Mouse (Mus musculus) frontal cortex, postnatal 25 days (tissue): ENCODE results near the gene Ube2o.

Experiments used
- DNase-seq, 2 experiments: peaks; one replicate each; pipeline ENCODE4 v3.0.0; 2022; ENCODE audit warnings: low spot score in 2 of 2

The Ube2o gene

DNA sequence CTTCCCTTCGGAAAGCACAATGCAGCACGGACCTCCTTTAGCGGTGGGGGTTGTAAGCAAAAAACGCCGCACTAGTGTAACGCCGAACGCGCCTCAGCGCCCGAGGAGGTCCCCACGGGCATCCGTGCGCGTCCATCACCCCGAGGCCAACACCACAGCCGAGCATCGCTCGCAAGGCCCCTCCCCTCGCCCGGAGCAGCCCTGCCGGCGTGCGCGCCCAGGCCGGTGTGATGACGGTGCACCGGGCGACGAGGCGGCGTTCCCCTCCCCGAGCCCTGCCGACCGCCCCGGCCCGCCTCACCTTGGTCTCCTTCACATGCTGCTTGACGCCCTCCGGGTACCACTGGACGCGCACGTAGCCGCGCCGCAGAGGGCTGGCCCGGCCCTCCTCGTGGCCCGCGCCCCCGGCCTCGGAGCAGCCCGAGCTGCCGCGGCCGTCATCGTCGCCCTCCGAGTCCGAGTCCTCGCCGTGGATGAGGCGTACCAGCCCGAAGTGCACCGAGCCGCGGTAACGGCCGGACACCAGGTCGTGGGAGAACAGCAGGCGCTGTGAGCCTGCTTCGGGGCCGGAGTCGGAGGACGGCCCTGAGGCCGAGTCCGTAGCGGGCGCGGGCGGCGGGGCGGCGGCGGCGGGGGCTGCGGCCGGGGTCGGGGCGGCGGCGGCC is 404 bp downstream of the Ube2o start:
- peak; percentile 31 to 50 for DNase-seq

DNA sequence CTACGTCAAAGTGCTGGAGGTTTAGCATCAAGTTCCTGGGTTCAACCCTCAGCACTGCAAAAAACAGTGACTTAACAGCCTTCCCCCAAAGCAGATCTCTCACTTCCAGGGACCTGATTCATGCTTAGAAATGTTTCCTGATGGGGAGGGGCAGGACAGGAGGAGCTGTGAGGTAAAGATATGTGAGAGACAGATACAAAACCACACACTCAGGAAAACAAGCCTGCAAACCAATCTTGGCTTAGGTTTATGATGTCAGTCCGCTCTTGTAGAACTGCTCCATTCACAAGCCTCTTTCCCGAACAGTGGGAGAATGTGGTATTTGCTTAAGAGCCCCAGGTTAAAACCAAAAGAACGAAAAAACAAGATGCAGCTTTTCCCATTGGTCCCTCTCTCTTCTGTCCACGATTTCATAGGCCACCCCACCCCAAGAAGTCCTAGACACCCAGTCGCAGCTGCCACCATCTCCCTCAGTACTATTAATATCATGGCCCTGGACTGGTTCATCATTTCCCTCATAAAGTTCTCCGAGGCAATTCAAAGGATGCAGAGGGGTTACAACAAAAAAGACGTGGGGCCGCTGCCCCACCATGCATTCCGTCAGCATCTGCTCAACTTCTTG is 1.1 kb downstream of the Ube2o start:
- DNase-seq = no peak

DNA sequence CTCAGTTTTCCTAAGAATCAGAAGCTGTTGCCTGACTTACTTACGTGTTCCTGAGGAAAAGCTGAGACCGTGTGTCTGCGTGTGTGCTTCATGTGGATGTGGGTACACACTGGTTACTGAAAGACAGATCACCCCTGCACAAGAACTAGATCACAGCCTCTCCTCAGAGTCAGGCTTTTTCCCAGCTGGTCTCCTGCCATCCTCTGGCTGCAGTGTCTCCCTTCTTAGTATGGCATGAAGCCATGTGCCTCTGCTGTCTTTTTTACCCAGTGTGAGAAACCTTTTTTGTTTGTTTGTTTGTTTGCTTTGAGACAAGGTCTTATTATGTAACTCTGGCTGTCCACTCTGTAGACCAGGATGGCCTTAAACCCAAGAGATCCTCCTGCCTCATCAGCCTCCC is 2.0 kb downstream of the Ube2o start:
- DNase-seq = no peak

DNA sequence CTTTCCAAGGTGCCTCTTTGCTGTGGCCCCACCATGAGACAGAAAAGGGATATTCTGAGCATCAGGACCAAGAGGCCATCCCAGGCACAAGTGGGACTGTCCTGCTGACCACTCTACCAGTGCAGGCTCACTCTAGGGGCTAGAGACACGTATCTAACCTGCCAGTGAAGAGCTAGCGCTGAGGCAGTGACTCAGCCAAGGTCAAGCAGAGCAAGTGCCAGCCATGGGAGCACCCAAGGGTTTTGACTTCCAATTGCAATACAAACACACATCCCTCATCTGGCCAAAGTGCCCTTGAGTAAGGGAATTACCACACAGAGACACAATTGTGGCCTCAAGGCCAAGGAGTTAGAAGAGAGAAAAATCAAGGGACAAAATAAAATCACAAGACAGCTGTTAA is 5.9 kb downstream of the Ube2o start:
- no peak for DNase-seq

DNA sequence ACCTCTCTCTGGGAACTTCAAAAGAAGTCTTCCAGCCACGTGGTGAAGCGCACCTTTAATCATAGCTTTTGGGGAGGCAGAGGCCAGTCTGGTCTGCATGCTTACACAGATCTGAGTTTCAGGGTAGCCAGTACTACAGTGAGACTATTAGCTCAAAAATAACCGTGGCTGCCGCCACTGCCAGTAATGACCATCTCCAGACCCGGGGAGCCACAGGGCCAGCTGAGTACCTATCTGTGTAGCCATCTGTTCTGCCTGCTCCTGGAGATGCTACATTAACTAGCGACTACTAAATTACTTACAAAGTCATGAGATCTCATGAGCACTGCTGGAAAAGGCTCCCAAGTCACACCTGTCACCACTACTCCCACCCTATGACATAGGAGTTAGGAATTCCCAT is 6.3 kb downstream of the Ube2o start:
- no peak for DNase-seq

DNA sequence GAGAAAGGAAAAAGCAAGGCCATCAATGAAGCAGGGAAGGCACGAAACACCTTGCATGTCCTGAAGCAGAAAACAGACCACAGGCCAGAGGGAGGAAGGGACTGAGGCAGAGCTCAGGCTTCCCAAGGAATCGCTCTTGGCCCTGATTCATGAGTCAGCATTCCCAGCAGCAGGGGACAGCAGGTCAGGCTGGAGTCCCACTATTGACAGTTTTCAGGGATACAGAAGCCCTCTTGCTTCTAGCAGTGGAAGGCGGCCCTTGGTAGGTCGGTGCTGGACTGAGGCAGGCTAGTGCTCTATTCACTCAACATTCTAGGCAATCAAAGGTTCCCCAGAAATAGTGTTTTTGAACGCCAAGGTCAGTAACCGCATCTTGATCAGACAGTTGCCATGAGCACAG is 6.8 kb downstream of the Ube2o start:
- DNase-seq = no peak

DNA sequence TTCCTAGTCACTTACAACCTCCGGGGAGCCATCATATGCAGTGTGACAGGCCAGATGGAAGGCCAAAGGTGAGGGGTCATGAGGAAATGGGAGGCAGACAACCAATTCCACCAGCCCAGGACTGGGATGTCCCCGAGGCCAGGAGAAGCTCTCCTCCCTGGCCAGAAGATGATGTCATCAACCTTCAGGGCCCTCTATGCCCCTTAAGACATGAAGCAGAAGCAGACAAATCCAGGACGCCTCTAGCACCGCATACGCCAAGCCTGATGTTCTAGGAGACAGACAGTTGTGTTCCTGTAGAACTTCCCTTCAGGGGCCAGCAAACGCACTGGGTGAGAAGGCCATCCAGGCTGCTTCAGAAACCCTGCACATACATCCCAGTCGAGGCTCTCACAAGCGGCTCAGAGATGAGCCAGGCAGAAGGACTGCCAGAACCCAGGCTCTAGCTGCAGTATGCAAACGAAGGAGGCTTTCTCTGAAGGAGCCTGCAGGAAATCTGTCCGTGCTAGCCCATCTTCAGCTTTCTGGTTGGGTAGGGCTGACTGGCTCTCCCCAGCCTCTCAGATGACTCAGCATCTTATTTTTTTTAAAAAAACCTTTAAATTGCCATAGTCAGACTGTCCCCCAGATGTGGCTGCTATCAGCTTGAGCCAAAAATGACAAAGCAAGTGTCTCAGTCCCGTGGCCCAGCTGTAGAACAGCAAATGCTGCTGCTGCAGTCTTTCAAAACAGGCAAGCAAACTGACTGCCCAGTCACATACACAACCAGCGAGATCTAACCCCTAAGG is 8.3 kb downstream of the Ube2o start:
- DNase-seq = peak in 1 of 2 experiments; percentile 30

DNA sequence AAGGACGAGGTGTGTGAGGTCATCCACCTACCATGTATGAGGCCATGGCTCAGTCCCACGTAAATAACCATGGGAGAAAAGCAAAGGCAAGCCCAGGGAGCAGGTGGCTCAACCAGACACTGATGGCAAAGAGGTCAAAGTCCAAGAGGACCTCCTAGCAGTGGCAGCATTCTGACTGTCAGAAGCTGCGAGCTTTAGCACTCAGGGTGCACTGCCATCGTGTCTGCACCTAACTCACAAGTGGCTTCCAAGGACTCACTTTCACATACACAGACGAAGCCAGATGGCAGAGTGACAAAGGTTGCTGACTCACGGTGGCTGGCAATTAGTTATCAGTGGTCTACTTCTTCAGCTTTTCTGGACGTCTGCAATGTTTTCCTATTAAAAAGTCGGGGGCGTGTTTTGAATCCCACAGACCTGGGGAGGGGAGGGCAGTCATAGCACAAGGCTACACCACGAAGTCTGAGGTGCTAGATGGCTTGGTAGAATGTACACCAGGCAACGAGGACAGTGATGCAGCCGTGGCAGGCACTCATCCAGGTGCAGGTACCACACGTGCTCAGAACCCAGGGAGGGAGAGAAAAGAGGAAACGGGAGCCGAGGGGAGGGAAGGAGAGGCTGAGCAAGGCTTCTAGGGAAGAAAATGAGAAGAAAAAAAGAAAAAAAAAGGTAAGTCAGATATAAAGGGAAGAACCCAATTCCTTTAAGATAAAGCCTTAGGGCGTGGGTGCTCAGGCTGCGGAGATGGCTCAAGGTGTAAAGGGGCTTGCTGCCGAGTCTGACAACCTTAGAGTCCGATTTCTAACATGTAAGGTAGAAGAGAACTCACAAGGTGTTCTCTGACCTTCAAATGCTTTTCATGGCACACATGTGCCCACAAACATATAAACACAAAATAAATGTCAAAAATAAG is 9.2 kb downstream of the Ube2o start:
- no peak for DNase-seq

DNA sequence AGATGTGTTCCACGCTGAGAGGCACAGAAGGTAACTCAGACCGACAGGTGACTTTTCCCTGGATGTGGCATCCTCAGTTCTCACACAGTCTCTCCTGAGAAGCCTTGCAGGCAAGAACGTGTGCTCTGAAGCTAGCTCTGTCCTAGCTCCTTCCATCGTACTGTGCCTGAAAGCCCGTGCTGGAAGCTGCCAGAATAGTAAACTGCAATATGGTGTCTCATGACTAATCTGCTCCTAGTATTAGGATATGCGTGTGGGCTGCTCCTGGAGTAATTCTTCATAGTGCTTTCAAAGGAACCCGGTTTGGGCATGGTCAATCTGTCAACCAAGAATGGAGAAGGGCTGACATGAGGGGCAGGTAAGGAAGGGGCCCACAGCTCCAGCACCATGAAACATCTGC is 10.4 kb downstream of the Ube2o start:
- no peak for DNase-seq

DNA sequence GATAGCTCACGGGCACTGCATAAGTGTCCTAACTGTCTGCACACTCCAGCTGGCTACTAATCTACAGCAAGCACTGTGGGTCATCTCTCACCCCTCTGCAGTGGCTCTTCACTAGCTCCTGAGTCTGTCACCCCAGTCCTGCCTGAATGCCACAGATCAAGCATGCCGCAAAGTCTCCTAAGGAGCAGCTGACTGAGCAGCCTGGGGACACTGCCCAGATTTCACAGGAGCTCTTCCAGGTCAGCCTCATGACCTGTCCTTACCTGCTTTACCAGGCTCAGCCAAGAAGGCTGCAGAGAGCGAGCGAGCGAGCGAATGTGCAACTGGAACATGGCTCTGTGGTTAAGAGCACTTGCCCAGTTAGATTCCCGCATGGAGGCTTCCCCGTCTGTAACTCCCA is 13.7 kb downstream of the Ube2o start:
- DNase-seq = no peak

DNA sequence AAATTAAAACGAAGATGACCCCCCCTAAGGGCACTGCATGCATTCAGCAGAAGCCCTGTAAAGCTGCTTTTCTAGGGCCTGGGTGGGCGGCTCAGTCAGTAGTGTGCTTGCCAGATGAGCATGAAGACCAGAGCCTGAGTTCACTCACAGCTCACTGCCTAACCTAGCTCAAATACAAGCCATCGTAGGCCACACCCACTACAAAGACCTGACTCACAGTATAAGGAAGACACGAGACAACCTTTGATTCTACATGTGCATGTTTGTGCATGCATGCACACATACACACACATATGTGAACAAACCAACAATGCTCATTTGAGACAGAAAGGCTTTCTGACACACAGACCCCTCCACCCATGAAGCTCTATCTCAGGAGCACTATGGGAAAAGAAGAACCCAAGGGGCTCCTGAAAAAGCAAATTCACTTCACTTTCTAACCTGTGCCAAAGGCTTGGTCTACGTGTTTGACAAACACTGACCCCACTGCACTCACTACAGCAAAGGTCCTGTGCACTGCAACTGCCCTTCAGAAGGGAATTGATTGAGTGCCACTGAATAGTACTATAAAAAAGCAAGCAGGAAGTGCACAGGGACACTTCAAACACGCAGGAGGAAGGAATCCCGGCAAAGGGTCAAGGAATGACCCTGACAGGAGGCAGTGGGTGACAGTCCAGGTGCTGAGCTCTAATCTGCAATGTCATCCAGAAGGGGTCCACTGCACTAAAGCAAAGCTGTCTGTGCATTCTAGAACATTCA is 15.8 kb downstream of the Ube2o start:
- no peak for DNase-seq

DNA sequence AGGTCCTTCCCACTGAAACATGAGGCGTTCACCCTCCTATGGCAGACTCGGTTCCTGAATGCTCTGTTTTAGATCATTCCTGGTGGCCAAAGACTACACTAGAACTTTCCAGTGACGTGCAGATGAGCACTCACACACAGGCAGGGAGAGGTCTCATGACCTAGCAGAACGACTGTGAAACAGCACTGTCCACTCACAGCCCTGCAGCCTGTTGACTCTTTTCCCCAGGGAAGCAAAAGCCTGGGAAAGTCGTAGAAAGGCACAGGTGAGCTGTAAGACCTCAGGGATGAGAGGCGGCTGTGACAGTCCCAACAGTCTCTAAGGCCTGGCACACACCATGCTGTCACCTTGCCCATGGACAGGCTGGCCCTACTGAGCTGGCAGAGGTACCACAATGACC is 24.9 kb downstream of the Ube2o start:
- no peak for DNase-seq

DNA sequence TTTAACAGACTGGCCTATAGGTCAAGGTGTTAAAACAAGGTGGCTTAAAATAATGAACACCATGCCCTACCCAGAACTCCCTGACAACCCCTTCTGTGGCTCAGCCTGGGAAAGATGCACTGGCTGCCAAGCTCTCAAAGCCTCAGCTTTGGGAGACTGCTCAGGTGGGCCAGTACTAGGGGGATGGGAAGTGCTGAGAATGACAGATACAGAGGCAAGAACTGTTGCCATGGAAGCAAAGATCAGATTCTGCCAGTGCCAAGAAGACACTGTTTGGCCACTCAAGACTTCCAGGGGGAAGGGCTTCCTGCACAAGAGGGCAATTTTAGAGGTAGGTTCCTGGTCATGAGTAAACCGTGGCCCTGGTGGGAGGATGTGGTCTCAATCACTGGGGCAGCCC is 25.7 kb downstream of the Ube2o start:
- no peak for DNase-seq

DNA sequence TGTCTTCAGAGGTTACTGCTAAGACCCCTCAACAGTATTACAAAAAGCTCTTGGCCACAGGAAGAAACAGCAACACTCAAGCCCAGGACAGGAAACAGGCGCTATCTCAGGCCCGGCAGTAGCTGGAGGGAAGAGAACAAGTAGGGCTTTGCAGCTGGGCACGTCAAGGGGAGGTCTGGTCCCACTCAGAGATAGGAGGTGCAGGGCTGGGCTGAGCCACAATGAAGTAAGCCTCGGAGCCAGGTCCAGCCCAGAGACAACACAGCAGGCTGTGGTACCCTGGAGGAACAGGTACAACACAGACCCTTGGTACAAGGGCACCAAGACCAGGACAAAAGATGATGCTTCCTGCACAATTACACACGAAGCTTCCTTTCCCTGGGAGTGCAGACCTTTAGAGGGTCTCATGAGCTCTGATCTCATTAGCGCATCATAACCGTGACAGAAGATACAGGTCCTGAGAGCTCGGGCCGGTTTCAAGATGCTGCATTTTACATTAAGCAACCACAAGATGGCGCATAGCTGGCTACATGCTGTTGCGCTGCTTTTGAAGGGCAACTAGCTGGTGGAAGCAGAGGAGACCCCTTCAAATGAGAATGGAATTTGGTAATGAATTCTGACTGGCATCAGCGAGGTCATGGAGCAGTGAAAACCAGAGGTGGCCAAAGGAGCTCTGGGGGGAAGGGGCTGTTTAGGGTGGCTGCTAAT is 26.9 kb downstream of the Ube2o start:
- no peak for DNase-seq

DNA sequence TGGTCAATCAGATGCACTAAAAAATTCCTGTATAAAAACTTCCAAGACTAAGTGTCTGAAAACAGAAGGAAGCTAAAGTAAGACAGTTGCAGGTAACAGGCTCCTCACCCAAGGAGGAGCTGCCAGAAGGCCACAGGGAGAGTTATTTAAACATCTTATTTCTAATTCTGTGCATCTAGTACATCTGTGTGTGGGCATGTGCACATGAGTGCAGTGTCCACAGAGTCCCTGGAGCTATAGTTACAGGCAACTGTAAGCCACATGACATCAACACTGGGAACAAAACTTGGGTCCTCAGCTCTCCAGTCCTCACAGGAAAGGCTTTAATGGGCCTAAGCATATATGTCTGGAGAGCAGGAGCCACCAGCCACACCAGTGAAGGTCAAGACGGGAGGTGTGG is 29.1 kb downstream of the Ube2o start:
- DNase-seq = no peak

DNA sequence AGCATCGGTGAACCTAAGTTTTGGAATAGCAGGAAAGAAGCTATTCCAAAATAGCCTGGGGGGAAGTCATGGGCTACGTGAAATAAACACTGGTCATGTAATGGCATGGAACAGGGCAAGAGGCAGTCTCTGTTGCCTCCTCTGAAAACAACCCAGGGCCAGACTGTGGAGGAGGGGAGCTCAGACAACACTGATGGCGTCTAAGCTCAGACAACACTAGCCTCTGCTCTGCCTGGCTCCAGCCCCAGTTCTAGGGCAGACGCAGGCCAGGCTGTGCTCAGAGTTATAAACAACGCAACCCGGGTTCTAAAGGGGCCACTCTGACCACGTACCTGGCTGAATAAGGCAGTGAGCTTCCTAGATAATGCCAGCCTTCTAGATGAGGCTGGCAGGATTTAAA is 30.5 kb downstream of the Ube2o start:
- no peak for DNase-seq

DNA sequence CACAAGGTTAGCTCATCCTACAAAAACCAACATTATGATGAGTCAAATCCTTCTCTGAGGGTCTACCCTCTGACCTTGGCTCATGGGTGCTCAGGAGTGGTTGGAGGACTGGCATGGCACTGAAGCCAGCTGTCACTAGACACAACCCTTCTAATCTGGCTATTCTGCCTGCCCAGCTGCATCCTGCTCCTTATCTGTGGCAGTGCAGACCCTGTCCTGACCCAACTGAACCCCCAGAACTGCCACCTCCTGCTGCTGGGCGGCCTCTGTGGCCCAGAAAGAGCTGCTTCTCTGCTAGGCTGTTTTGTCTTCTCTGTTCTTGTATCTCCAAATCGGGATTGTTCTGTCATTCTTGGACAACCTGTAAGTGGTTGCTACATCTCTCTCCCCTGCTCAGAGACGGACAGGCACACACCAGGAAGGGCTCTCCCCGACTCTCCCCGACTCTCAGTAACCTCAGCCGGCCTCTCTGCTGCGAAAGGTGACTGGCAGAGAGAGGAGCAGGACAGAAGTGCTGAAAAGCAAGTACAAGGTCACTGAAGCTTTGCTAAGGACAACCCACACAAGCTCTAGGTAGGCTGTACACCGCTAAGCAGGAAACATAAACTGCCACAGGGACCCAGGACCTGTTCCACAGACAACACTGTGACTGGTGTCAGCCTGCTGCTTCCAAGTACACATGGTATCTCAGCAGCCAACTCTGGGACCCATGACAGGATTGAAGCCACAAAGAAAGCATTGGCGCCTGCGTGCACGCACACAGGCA is 31.8 kb downstream of the Ube2o start:
- DNase-seq = no peak

DNA sequence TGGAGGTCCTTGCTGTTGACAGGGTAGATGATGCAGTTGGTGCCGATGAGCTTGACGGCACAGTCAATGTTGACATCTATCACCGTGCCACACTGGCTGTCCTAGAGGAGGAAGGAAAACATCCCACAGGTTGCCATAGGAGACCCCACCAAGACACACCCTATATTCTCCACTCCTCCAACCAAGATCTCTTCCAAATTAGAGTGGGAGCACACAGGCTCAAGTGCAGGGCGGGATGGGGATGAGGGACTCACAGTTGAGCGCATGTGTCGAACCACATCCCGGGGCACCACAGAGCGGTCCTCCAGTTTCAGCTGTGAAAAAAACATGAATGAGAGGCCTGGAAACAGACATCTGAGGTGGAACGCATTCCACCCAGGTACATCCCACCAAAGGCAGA is 32.5 kb downstream of the Ube2o start:
- no peak for DNase-seq

DNA sequence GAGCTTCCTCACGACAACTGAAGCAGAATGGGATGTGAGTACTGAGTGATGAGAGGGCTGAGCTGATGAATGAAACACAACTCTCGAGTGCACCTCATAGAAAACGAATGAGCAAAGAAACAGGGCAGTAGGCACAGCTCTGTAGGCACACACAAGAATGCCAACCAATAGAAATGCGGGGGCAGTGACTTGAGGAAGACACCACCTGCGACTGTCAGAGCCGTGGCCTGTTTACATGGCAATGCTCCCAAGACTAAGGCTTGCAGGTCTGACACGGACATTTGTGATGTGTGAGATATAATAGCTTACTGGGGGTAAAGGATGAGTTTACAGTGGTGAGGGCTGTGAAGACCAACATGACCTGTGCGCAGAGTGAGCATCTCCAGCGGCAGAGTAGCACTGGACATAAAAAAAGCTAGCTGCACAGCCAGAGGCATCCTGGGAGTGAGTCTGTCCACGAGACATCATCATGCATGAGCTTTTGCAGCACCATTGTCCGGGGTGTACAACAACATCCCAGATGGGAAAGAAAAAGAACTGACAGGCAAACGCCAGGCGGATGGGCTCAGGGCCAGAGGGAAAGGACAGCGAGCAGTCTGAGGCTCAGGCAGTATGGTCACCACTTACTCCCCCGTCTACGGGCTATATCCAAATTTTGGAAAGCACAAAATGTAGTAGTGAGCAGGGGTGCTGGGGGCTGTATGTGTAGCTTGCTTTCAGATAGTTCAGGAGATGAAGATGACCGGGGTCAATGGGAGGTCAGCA is 33.8 kb downstream of the Ube2o start:
- no peak for DNase-seq
